Mouse (Mus musculus) C2C12 (cell line): Measurements from ENCODE around the gene Rbm20. TPM values are rescaled to one million over a fixed set of nuclear protein-coding genes. Genes with fewer than 3 reads are reported as not detected.

ENCODE experiments used
- H3K27me3 ChIP-seq: one replicate; pipeline ENCODE4 v1.6.1; 2011; ENCODE audit not compliant: control insufficient read depth, insufficient read depth, insufficient read length
- H3K36me3 ChIP-seq: one replicate; pipeline ENCODE4 v1.6.1; 2011; ENCODE audit not compliant: control insufficient read depth, insufficient read depth
- H3K4me3 ChIP-seq: one replicate; pipeline ENCODE4 v1.5.1; 2011; ENCODE audit warnings: mild to moderate bottlenecking, control low read depth; ENCODE audit not compliant: poor library complexity, insufficient read depth, severe bottlenecking
- H3K79me2 ChIP-seq: one replicate; pipeline ENCODE4 v1.6.1; 2011; ENCODE audit not compliant: control insufficient read depth, insufficient read depth
- H3K79me3 ChIP-seq: one replicate; pipeline ENCODE4 v1.6.1; 2011; ENCODE audit warnings: low read depth, control low read depth
- H3ac ChIP-seq: one replicate; pipeline ENCODE3; 2011; ENCODE audit warnings: low read depth; ENCODE audit not compliant: control insufficient read depth, insufficient read length
- CEBPB ChIP-seq: IDR thresholded peaks from one replicate; pipeline ENCODE4 v1.6.1; 2011; ENCODE audit warnings: low read depth, mild to moderate bottlenecking, control low read depth, moderate library complexity
- CTCF ChIP-seq: IDR thresholded peaks from one replicate; pipeline ENCODE4 v1.5.1; 2011; ENCODE audit not compliant: control insufficient read depth, insufficient read depth, insufficient read length
- FOSL1 ChIP-seq: IDR thresholded peaks from one replicate; pipeline ENCODE4 v1.8.0; 2011; ENCODE audit warnings: mild to moderate bottlenecking, low read length; ENCODE audit not compliant: poor library complexity, insufficient read depth, severe bottlenecking
- MAX ChIP-seq: IDR thresholded peaks from one replicate; pipeline ENCODE4 v1.6.1; 2011; ENCODE audit warnings: mild to moderate bottlenecking, control low read depth
- MYOD1 ChIP-seq: IDR thresholded peaks from one replicate; pipeline ENCODE4 v1.6.1; 2011; ENCODE audit warnings: low read depth; ENCODE audit not compliant: control insufficient read depth, insufficient read length
- MYOG ChIP-seq: IDR thresholded peaks from one replicate; pipeline ENCODE4 v1.6.1; 2011; ENCODE audit not compliant: control insufficient read depth, insufficient read length; ENCODE audit errors: extremely low read depth
- USF1 ChIP-seq: IDR thresholded peaks from one replicate; pipeline ENCODE4 v1.6.1; 2011; ENCODE audit warnings: low read depth, mild to moderate bottlenecking, control low read depth, moderate library complexity
- polyA plus RNA-seq: library from polyadenylated mRNA; unstranded; fragments of >200 nt; fragmentation: generic; extraction: Trizol; gene quantifications from one replicate; pipeline ENCODE4 v1.2.1, GENCODE M21; 2012; ENCODE audit warnings: missing spikeins

The Rbm20 gene
- polyA plus RNA-seq, 1 experiment, result 23.1 TPM

- Histone ChIP-seq H3K36me3 (no peaks in the 10 kb centered on the region), H3K79me2 (no peaks in the 10 kb centered on the region), H3K79me3 (no peaks in the 10 kb centered on the region), H3K4me3 (no peak overlapping the region), H3K27me3 (no peaks in the 10 kb centered on the region), H3ac (no peak overlapping the region)
- TF ChIP-seq CTCF (no peak), FOSL1 (no peak), MYOD1 (no peak), MYOG (no peak), CEBPB (no peak), MAX (no peak), USF1 (no peak)
Observed at GRCm38 (mm10) chr19:53727277-53727676, 50.2 kb downstream of the Rbm20 start.

- TF ChIP-seq MYOG (no peak), USF1 (no peak), FOSL1 (no peak), MAX (no peak), CEBPB (no peak), CTCF (no peak), MYOD1 (no peak)
- H3ac ChIP-seq, result no peak overlapping the region
- H3K27me3 ChIP-seq, result no peaks in the 10 kb centered on the region
- no peak overlapping the region for H3K4me3 ChIP-seq
- H3K79me2 ChIP-seq, result no peaks in the 10 kb centered on the region
- no peaks in the 10 kb centered on the region for H3K36me3 ChIP-seq
- no peaks in the 10 kb centered on the region for H3K79me3 ChIP-seq
Observed at GRCm38 (mm10) chr19:53727886-53728669, 51.0 kb downstream of the Rbm20 start.

- H3K79me3 ChIP-seq, result no peaks in the 10 kb centered on the region
Observed at GRCm38 (mm10) chr19:53729919-53730318, 52.8 kb downstream of the Rbm20 start.

GRCm38 (mm10) chr19:53731761-53732201 lies 54.7 kb downstream of the Rbm20 start:
- H3K36me3 ChIP-seq, result no peaks in the 10 kb centered on the region
- no peaks in the 10 kb centered on the region for H3K79me2 ChIP-seq
- H3ac ChIP-seq, result no peak overlapping the region
- H3K79me3 ChIP-seq, result no peaks in the 10 kb centered on the region
- TF ChIP-seq MAX, result peak; percentile 27
- TF ChIP-seq FOSL1, result peak; percentile 85
- no peak for TF ChIP-seq MYOG
- peak; percentile 90 for TF ChIP-seq MYOD1
- peak; percentile 96 for TF ChIP-seq CEBPB
- no peaks in the 10 kb centered on the region for H3K27me3 ChIP-seq
- no peak overlapping the region for H3K4me3 ChIP-seq

More at GRCm38 (mm10) chr19:53729919-53730318, 52.8 kb downstream of the Rbm20 start:
- H3K27me3 ChIP-seq, result no peaks in the 10 kb centered on the region
- no peak overlapping the region for H3ac ChIP-seq
- no peaks in the 10 kb centered on the region for H3K36me3 ChIP-seq
- TF ChIP-seq CTCF (no peak), MYOD1 (no peak), FOSL1 (no peak), MYOG (no peak), MAX (no peak), USF1 (no peak), CEBPB (no peak)
- H3K79me2 ChIP-seq, result no peaks in the 10 kb centered on the region
- H3K4me3 ChIP-seq, result no peak overlapping the region

GRCm38 (mm10) chr19:53734845-53735244 lies 57.7 kb downstream of the Rbm20 start:
- Histone ChIP-seq H3ac (no peak overlapping the region), H3K4me3 (no peak overlapping the region), H3K27me3 (no peaks in the 10 kb centered on the region), H3K79me3 (no peaks in the 10 kb centered on the region), H3K79me2 (no peaks in the 10 kb centered on the region), H3K36me3 (no peaks in the 10 kb centered on the region)
- TF ChIP-seq CTCF (peak; percentile 3), MYOG (no peak)

GRCm38 (mm10) chr19:53738701-53739131 lies 61.6 kb downstream of the Rbm20 start:
- Histone ChIP-seq H3ac (no peak overlapping the region), H3K27me3 (no peaks in the 10 kb centered on the region), H3K4me3 (no peak overlapping the region), H3K36me3 (no peaks in the 10 kb centered on the region), H3K79me2 (no peaks in the 10 kb centered on the region), H3K79me3 (no peaks in the 10 kb centered on the region)
- TF ChIP-seq CEBPB (no peak), MAX (peak; percentile 43), MYOD1 (peak; percentile 98), USF1 (no peak), CTCF (no peak), MYOG (no peak), FOSL1 (no peak)
